Mouse (Mus musculus): ENCODE data around the gene Id2. TPM values are rescaled to one million over a fixed set of nuclear protein-coding genes. Genes with fewer than 3 reads are reported as not detected.

Gene Id2
- polyA plus RNA-seq, 1 experiment, result 114 TPM

- TF ChIP-seq CTCF (IDR thresholded peaks at IDR 0.05; ENCODE audit: borderline replicate concordance, control insufficient read depth, extremely low read depth, insufficient read depth, low read length, poor library complexity) (no peak), POLR2A (IDR thresholded peaks at IDR 0.05; ENCODE audit: control insufficient read depth, extremely low read depth, insufficient read depth, low read length, poor library complexity) (no peak)
- DNase-seq, result no peak
- WGBS, result 97% methylated on average over 4 of the region's 4 CpGs
- no peaks in the 10 kb centered on the region for H3K27me3 ChIP-seq (ENCODE audit: control insufficient read depth, insufficient read depth, low read length)
- H3K27ac ChIP-seq (ENCODE audit: control insufficient read depth, insufficient read depth, low read length), result no peak overlapping the region
- no peaks in the 10 kb centered on the region for H3K36me3 ChIP-seq (ENCODE audit: control insufficient read depth, insufficient read depth, low read length)
- no peak overlapping the region for H3K4me3 ChIP-seq (ENCODE audit: control insufficient read depth, insufficient read depth, low read length)
- H3K4me1 ChIP-seq (replicated peaks; ENCODE audit: control insufficient read depth, insufficient read depth, low read length), result peaks cover 5% of the 10 kb centered on the region
These were observed 41.7 kb upstream of the Id2 start for GRCm38 (mm10) chr12:25138616-25139015.

- H3K27me3 ChIP-seq (ENCODE audit: control insufficient read depth, insufficient read depth, low read length), result no peaks in the 10 kb centered on the region
- no peak overlapping the region for H3K4me3 ChIP-seq (ENCODE audit: control insufficient read depth, insufficient read depth, low read length)
- no peak overlapping the region for H3K27ac ChIP-seq (ENCODE audit: control insufficient read depth, insufficient read depth, low read length)
- TF ChIP-seq POLR2A (IDR thresholded peaks at IDR 0.05; ENCODE audit: control insufficient read depth, extremely low read depth, insufficient read depth, low read length, poor library complexity), result no peak
- TF ChIP-seq CTCF (IDR thresholded peaks at IDR 0.05; ENCODE audit: borderline replicate concordance, control insufficient read depth, extremely low read depth, insufficient read depth, low read length, poor library complexity), result no peak
- no peaks in the 10 kb centered on the region for H3K36me3 ChIP-seq (ENCODE audit: control insufficient read depth, insufficient read depth, low read length)
- peak; percentile 13 for DNase-seq
- H3K4me1 ChIP-seq (replicated peaks; ENCODE audit: control insufficient read depth, insufficient read depth, low read length), result peaks cover 17% of the 10 kb centered on the region
- WGBS, result 57% methylated on average over 12 of the region's 12 CpGs
These were observed 35.1 kb upstream of the Id2 start for GRCm38 (mm10) chr12:25132046-25132445.

GRCm38 (mm10) chr12:25127629-25128028 lies 30.7 kb upstream of the Id2 start:
- no peak for TF ChIP-seq POLR2A (IDR thresholded peaks at IDR 0.05; ENCODE audit: control insufficient read depth, extremely low read depth, insufficient read depth, low read length, poor library complexity)
- TF ChIP-seq CTCF (IDR thresholded peaks at IDR 0.05; ENCODE audit: borderline replicate concordance, control insufficient read depth, extremely low read depth, insufficient read depth, low read length, poor library complexity), result no peak
- Histone ChIP-seq H3K36me3 (ENCODE audit: control insufficient read depth, insufficient read depth, low read length) (no peaks in the 10 kb centered on the region), H3K4me3 (ENCODE audit: control insufficient read depth, insufficient read depth, low read length) (no peak overlapping the region), H3K4me1 (replicated peaks; ENCODE audit: control insufficient read depth, insufficient read depth, low read length) (peaks cover 12% of the 10 kb centered on the region), H3K27me3 (ENCODE audit: control insufficient read depth, insufficient read depth, low read length) (no peaks in the 10 kb centered on the region), H3K27ac (ENCODE audit: control insufficient read depth, insufficient read depth, low read length) (no peak overlapping the region)
- 82% methylated on average over 4 of the region's 4 CpGs for WGBS
- no peak for DNase-seq

- Histone ChIP-seq H3K27ac (ENCODE audit: control insufficient read depth, insufficient read depth, low read length) (no peak overlapping the region), H3K27me3 (ENCODE audit: control insufficient read depth, insufficient read depth, low read length) (no peaks in the 10 kb centered on the region), H3K4me3 (ENCODE audit: control insufficient read depth, insufficient read depth, low read length) (no peak overlapping the region), H3K36me3 (ENCODE audit: control insufficient read depth, insufficient read depth, low read length) (no peaks in the 10 kb centered on the region), H3K4me1 (replicated peaks; ENCODE audit: control insufficient read depth, insufficient read depth, low read length) (0 out of 2 replicates have a peak, but pooled peaks cover 2% of the 10 kb centered on the region)
- TF ChIP-seq CTCF (IDR thresholded peaks at IDR 0.05; ENCODE audit: borderline replicate concordance, control insufficient read depth, extremely low read depth, insufficient read depth, low read length, poor library complexity), result no peak
- 96% methylated on average over 5 of the region's 5 CpGs for WGBS
- no peak for DNase-seq
These were observed 29.3 kb upstream of the Id2 start for GRCm38 (mm10) chr12:25126228-25126627.

- TF ChIP-seq CTCF (IDR thresholded peaks at IDR 0.05; ENCODE audit: borderline replicate concordance, control insufficient read depth, extremely low read depth, insufficient read depth, low read length, poor library complexity), result no peak
- no peak for TF ChIP-seq POLR2A (IDR thresholded peaks at IDR 0.05; ENCODE audit: control insufficient read depth, extremely low read depth, insufficient read depth, low read length, poor library complexity)
- no peak for DNase-seq
- Histone ChIP-seq H3K4me3 (ENCODE audit: control insufficient read depth, insufficient read depth, low read length) (no peak overlapping the region), H3K4me1 (replicated peaks; ENCODE audit: control insufficient read depth, insufficient read depth, low read length) (0 out of 2 replicates have a peak, but pooled peaks cover 2% of the 10 kb centered on the region), H3K36me3 (ENCODE audit: control insufficient read depth, insufficient read depth, low read length) (no peaks in the 10 kb centered on the region), H3K27ac (ENCODE audit: control insufficient read depth, insufficient read depth, low read length) (no peak overlapping the region), H3K27me3 (ENCODE audit: control insufficient read depth, insufficient read depth, low read length) (no peaks in the 10 kb centered on the region)
- WGBS, result 94% methylated on average over 16 of the region's 16 CpGs
These were observed 28.4 kb upstream of the Id2 start for GRCm38 (mm10) chr12:25125239-25125776.

- DNase-seq, result no peak
- Histone ChIP-seq H3K36me3 (ENCODE audit: control insufficient read depth, insufficient read depth, low read length) (no peaks in the 10 kb centered on the region), H3K27me3 (ENCODE audit: control insufficient read depth, insufficient read depth, low read length) (no peaks in the 10 kb centered on the region), H3K27ac (ENCODE audit: control insufficient read depth, insufficient read depth, low read length) (no peak overlapping the region), H3K4me3 (ENCODE audit: control insufficient read depth, insufficient read depth, low read length) (no peak overlapping the region), H3K4me1 (replicated peaks; ENCODE audit: control insufficient read depth, insufficient read depth, low read length) (0 out of 2 replicates have a peak, but pooled peaks cover 2% of the 10 kb centered on the region)
- TF ChIP-seq CTCF (IDR thresholded peaks at IDR 0.05; ENCODE audit: borderline replicate concordance, control insufficient read depth, extremely low read depth, insufficient read depth, low read length, poor library complexity) (no peak), POLR2A (IDR thresholded peaks at IDR 0.05; ENCODE audit: control insufficient read depth, extremely low read depth, insufficient read depth, low read length, poor library complexity) (no peak)
- 93% methylated on average over 19 of the region's 19 CpGs for WGBS
These were observed 27.7 kb upstream of the Id2 start for GRCm38 (mm10) chr12:25124431-25125238.

All from thymus, adult 2 months (tissue).